Mouse (Mus musculus): ENCODE data around the gene Mlec.
A peak's percentile ranks its signal among the peaks of the same experiment; 100 is the strongest.

- TF ChIP-seq CTCF (IDR thresholded peaks at IDR 0.05 in 2 of 3, conservative IDR thresholded peaks at IDR 0.05 in 1 of 3; ENCODE audit: control insufficient read depth in 1 of 3, insufficient read depth in 1 of 3, low read depth in 2 of 3, low read length in 3 of 3, poor library complexity in 1 of 3, severe bottlenecking in 1 of 3) (peak; percentile 67 to 90 (median 83)), MYC (IDR thresholded peaks at IDR 0.05; ENCODE audit: low read depth, low read length) (no peak), MEF2A (IDR thresholded peaks at IDR 0.05; ENCODE audit: extremely low read depth, insufficient replicate concordance, low read depth, low read length, poor library complexity, severe bottlenecking) (no peak), RAD21 (IDR thresholded peaks at IDR 0.05; ENCODE audit: low read depth, low read length) (peak; percentile 50), TAL1 (IDR thresholded peaks at IDR 0.05; ENCODE audit: low read length) (no peak), MAX (IDR thresholded peaks at IDR 0.05; ENCODE audit: low read length) (no peak), POLR2A (IDR thresholded peaks at IDR 0.05; ENCODE audit: control insufficient read depth in 1 of 2, insufficient read depth in 1 of 2, low read depth in 1 of 2, low read length in 2 of 2, poor library complexity in 1 of 2) (no peak), POLR2AphosphoS5 (IDR thresholded peaks at IDR 0.05; ENCODE audit: borderline replicate concordance, low read depth, low read length) (no peak), HCFC1 (IDR thresholded peaks at IDR 0.05; ENCODE audit: low read depth, low read length) (no peak), TCF12 (IDR thresholded peaks at IDR 0.05; ENCODE audit: low read depth, low read length) (no peak), USF2 (IDR thresholded peaks at IDR 0.05; ENCODE audit: borderline replicate concordance in 1 of 2, insufficient read depth in 1 of 2, low read depth in 1 of 2, low read length in 2 of 2) (no peak), EP300 (IDR thresholded peaks at IDR 0.05; ENCODE audit: low read depth in 1 of 2, low read length in 2 of 2) (no peak)
Measured at GRCm38 (mm10) chr5:115165351-115165750, 7.4 kb upstream of the Mlec start.
